Mouse (Mus musculus) kidney, adult 11 months (tissue): ENCODE data around the gene Cdip1.
"Not testable (repeated sequence)": the region's sequence is repeated elsewhere in the genome, so short reads cannot be mapped to it uniquely, and the experiment has no call there.

Experiments
- DNase-seq: peaks from one replicate; pipeline ENCODE4 v3.0.0; 2022

Gene Cdip1

DNA sequence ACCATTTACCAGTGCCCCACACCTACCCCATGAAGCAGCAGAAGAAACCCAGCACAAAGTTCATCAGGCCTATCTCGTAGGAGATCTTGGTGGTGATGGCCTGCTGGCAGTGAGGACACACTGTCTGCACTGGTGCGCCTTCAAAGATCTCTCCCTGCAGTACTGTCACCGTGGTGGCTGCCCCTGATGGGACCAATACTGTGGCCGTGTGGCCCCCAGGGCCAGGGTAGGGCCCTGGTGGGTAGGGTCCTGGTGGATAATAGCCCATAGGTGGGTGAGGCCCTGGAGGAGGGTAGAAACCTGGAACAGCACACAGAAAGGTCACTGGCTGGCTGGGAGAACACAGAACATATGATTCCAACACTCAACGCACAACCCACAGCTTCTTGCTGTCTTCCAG is 21.4 kb downstream of the Cdip1 start:
- no peak for DNase-seq

DNA sequence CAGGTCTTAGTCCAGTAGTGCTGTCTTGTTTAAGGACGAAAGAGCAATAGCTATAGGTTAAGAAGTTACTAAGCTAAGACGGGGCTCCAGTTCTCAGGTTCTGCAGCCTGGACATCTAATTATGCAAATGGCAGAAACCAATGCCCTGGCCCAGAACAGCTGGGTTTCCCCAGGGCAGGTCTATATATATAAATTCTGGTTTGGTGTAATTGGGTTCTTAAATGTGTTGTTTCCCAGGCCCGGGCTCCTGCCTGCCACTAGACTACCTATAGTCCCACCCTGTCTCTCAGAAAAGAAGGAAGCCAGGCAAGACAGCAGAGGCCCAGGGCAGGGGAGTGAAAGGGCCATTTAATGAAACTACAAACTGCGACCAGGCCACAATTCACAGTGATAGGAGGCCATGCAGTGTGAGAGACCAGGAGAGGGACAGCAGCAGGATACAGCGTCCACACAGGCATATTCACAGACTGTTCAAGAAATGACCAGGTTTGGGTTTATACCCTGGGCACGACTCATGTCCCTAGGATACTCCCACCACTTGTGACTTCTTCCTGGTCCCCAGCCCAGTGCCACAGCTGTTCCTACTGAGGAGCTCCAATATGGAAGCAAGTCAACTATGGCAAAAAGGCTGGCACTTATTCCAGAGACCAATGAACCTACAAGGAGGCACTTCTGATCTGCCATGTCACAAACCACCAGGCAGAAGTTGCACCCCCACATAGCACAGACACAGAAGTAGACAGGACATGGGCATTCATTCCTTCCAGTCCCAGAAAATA is 22.9 kb downstream of the Cdip1 start:
- no peak for DNase-seq

DNA sequence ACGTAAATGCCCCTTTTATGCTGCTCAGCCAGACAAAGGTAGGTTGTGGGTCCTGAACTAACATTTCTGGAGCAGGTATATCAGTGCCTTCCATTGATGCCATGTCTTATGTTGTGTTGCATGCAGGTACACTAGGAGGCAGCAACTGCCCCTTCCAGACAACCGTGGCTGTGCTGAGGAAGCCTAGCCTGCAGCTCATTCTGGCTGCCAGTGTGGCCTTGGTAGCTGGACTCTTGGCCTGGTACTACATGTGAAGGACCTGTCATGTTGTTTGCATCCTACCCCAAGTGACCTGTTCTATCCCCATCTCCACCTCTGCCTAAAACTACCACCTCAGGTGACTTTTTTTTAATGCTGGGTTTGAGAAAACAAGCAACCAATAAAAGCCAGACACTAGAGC is 24.2 kb downstream of the Cdip1 start:
- DNase-seq, result no peak

DNA sequence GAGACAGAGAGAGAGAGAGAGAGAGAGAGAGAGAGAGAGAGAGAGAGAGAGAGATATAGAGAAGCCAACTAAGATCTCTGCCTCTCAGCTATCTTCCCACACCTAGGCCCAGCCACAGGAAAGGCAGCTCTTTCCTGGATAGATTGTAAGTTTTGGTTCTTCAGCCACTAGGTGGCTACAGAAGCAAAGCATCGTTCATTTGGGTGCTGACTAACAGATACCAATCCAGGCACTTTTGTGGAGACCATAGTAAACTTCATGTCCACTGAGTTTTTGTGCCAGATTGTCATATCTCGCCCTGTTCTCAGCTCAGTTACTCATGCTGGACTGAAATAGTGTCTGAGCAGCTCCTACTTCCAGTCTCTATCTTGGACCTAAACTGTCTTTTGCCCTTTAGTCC is 26.8 kb downstream of the Cdip1 start:
- DNase-seq, result peak; percentile 36

DNA sequence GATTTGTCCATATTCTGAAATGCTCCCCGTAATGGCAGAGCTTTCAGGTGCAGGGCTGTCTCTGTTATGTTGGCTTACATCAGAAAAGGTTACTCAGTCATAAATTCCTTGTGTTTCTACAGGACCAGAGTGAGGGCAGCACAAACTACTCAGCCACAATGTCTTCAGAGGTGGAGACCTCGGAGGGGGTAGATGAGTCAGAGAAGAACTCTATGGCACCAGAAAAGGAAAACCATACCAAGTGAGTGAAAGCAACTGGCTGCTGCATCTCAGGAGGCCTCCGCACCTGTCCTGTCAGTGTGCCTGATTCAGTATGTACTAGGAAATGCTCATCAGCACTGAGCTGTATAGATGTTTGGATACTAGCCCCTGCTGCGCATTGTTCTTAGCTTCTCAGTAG is 27.7 kb downstream of the Cdip1 start:
- DNase-seq, result no peak

DNA sequence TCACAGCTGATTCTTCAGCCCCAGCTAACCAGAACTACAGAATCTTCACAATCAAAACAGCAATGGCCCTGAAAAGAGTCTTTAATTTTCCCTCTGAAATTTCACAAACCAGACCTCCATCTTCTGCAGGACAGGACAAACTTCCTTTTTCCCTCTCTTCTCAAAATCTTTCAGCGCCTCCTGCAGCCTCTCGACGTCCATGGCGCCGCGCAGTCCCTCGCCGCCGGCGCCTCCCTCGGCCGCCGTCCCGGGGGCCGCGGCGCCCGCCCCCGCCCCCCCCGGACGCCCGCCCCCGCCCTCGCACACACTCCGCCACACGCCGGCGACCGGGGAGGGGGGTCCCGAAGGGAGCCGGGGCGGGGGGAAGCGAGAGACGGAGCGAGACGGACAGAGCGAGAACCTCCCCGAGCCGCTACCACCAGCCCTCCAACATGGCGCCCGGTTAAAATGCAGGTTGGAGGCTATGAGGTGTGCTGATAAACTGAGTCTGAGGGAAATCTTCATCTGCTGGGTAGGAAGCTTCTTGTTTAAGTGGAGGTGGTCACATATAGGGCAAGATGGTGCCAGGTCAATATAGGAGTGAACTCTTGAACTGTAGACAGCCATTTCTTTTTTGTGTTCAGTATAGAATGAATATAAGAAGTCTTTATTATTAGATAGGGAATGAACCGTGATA is 33.3 kb downstream of the Cdip1 start:
- not testable (repeated sequence) for DNase-seq

DNA sequence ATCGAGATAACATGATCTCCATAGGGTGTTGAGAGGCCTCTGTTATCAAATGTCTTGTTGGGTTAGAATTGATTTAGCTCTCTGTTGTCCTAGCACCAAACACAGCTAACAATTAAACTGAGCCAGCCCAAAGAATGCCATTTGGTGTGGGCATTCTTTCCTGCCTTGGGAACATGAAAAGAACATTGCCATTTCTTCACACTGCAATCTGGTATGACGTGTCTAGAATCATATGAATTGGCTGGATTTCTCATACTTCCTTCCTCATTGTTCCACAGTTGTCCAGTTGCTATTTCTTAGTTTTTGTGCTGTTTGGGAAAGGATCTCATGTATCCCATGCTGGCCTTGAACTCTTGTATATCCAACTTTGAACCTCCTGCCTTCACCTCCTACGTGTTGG is 36.0 kb downstream of the Cdip1 start:
- DNase-seq, result no peak

DNA sequence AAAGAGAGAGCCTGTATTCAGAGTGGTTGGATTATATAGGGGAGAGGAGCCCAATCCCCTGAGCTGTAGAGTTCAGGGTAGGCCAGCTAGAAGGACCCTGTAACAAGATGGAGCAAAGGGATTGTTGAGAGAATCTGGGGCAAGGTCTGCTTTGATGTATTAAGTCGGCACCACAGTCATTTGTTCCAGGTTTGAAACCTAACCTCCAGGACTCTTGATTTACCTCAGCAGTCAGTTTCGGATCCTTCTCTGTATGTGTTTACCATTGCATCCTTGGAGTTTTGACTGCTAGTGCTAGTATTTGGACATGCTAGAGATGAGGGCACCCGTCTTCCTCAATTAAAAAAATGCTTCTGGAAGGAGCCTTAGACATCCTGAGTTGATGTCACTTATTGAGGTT is 37.9 kb downstream of the Cdip1 start:
- DNase-seq, result no peak

DNA sequence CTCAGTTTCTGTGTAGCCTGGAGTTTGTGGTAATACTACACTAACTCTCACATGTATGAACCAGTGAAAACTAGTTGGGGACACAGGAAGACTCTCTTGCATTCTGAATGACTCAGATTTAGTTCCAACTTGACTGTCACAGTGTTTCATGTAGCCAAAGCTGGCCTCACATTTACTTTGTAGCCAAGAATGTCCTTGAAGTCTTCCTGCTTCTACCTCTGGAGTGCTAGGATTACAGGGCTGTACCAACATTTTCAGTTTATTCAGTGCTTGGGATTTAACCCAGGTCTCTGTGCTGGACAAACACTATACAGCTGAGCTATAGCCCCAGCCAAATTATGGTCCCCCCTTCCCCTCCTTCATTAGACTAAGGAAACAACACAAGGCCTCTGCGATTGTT is 47.9 kb downstream of the Cdip1 start:
- DNase-seq, result no peak

DNA sequence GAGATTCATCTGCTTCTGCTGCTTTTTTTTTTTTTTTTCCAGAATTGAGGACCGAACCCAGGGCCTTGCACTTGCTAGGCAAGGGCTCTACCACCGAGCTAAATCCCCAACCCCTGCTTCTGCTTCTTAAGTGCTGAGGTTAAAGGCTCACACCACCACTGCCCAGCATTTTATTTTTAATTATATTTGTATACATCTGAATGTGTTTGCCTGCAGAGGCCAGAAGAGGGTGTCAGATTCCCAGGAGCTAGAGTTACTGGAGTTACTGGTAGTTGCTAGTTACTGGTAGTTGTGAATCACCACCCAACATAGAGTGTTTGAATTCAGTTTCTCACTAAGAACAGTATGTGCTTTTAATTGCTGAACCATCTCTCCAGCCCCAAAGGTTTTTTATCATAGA is 50.1 kb downstream of the Cdip1 start:
- DNase-seq, result no peak

DNA sequence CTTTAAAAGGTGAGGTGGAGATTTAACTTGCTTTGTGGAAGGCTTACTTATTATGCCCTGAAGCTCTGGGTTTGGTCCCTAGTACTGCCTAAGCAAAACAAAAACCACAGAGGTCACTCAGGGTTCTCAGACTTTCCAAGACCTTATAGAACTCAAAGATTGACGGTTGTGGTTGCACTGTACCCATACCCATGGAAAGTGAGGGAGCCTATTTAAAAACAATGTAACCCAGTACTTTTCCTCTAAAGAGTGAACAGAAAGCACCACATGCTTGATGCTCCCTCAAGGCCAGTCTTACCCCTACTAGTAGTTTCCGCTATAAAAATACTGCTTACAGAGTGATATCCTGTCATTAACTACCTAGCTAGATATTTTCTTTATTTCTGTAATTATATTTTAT is 53.8 kb downstream of the Cdip1 start:
- no peak for DNase-seq

DNA sequence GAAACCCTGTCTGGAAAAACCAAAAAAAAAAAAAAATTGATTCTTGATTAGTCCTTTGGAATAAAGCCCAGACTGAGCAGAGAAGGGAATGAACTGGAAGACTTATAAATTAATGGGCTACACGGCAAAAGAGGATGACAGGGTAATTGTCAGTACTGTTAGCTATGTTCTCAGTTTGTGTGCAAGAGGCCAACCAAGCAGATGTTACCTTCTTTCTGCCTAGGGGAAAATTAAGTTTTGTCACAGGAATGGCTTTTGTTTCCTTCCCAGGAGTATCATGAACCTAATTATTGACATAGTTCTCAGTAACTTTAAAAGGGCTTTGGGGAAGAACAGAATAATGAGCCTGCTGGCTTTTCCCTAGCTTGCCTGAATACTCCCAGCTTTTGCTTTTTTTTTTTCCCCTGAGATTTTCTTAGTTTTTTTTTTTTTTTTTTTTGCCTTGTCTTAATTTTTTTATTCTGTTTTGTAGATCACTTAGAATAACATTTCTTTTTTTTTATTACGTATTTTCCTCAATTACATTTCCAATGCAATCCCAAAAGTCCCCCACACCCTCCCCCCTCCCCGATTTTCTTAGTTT is 59.2 kb downstream of the Cdip1 start:
- DNase-seq, result no peak

DNA sequence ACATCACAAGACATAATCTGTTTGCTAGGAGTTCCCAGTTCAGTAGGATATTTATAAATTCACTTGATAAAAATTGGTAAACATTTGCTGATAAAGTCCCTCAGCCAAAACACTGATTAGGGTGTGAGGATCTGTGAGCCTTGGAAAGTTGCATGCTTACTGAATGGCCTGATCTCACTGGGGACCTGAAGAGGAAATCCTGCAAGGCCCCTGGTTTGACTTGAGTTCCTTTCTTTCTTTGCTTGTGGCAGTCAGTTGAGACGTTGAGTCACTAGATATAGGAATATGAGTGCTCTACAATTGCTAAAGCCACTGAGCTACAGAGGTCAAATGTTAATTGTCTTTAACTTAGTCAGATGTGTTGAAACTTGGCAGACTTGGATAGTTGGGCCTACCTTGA is 62.1 kb downstream of the Cdip1 start:
- DNase-seq, result no peak

DNA sequence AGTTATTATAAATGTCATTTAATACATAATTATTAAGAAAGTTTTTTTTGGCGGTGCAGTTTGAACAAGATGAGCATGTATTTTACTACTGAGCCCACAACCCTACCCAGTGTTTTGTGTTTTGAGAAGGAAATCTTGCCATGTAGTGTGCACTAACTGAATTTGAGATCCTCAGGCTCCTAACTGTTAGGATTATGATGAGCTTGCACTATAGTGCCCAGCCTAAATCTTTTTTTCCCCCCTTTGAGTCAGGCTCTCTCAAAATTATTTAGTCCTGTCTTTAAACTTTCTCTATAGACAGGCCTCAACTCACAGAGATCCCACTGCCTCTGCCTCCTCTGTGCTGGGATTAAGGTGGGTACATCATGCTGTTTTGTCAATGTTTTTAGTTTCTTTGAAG is 62.6 kb downstream of the Cdip1 start:
- no peak for DNase-seq

DNA sequence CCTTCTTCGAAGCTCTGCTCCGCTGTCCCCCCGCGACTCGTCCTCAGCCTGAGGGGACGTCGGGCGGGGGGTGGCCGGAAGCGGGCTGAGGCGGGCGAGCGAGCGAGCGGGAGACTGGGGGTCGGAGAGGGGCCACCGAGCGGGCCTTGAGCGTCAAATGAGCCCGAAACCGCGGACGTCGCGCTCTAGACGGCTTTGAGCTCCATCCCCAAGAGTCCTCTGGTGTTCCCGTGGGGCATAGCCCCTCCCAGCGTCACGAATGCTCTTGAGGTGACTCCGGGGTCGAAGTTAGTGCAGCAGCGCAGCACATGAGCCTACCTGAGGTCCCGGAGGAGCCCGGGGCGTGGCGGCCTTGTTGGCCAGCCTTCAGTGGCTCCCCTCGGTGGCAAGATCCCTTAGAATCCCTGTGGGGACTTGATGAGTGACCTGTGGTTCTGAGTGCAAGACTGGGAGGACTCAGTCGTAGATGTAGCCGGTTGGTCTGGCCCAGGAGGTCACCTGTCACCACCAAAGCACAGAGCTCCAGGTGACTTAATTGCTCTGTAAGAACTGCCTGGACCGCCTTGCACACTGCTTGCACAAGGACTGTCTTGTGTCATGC is 63.5 kb downstream of the Cdip1 start:
- DNase-seq, result peak; percentile 63

DNA sequence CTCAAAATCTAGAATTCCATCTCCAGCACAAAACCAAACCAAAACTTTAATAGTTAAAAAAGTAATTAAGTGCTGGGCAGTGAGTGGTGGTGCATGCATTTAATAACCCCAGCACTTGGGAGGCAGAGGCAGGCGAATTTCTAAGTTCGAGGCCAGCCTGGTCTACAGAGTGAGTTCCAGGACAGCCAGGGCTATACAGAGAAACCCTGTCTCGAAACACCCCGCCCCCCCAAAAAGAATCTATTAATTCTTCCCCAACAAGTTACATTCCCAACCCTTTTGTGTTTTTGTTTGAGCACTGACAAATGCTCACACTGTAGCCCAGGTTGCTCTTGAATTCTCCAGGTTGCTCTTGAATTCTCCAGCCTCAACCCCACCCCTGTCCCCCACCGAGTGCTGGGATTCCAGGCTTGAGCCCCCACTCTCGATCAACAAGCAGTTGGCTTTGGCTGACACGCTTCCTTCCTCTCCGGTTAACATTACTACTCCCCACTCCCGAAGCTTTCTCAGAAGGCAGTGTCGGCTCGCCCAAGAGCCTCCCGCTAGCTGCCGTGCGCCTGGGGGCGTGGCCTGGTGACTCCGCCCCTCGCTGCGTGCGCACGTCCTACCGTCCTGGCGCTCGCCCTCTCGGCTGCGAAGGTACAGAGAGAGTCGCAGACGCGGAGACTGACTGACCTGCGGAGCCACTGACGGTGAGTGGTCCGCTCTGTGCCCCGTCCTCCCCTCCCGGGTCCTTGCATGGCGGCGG is 64.1 kb downstream of the Cdip1 start, which contains the start of gene Hmox2:
Gene Hmox2 (plus strand): TSS at position 582 of the 748 bp plus-strand sequence.
- peak; percentile 92 for DNase-seq

DNA sequence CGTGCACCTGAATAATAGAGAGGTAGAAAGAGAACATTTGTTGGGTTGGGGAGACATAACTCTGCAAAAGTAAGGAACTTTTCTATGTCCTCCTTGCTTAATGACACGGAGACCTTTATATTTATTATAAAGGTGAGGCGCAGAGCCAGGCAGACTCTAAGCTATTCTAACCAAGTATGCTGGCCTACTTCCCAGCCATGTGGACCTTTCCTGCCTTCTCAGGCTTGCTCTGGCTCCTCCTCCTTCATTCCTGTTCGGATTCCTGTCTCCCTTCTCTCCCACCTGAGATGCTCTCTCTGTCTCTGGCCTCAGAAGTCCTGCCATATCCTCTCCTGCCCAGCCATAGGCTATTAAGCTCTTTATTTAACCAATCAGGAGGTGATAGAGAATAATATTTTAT is 64.8 kb downstream of the Cdip1 start:
- peak; percentile 38 for DNase-seq

DNA sequence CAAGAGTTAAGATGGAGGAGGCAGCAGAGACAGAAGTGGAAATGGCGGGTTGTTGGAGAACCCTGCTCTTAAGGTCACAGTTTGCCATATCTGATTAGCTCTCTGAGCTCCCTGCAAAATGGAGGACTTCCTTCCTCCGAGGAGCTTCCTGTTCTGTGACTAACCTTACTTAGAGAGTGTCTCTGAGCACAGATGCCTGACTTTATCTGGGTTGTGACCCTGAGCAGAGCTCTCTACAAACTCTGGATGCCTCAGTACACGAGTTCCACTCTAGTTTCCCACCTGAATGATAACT is 67.2 kb downstream of the Cdip1 start:
- DNase-seq, result no peak

DNA sequence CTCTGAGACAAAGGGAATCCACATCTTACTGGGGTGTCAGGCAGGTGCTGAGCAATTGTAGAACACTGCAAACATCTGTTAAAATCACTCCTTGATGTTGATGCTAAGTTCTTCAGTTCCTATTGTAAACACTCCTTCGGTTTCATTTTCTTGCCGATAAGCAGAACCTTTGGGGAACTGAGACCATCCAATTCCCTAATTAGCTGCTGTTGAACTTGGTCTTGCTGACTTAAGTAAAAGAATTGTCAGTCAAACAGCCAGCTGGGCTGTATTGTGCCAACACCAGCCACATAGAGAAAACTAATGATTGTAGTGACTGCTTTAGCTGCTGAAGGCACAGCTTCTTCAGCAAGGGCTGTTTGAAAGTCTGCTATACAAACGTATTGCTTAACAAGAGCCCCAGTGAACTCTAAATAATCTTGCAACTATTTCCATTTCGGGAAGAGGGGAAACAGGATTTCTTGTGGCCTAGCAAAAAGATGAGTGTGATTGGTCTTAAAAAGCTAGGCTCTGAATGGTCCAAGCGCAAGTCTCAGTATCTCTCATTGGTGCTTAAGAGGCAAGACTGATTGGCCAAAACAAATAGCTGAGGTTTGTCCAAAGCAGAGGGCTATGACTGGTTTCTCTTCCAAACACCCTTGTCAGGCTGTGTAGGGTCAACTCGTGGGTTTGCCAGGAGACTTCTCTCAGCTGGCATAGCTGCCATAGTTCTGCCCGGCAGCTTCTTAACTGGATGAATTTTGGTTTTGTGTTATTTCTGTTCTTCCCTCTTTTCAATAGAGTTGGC is 67.8 kb downstream of the Cdip1 start:
- no peak for DNase-seq

DNA sequence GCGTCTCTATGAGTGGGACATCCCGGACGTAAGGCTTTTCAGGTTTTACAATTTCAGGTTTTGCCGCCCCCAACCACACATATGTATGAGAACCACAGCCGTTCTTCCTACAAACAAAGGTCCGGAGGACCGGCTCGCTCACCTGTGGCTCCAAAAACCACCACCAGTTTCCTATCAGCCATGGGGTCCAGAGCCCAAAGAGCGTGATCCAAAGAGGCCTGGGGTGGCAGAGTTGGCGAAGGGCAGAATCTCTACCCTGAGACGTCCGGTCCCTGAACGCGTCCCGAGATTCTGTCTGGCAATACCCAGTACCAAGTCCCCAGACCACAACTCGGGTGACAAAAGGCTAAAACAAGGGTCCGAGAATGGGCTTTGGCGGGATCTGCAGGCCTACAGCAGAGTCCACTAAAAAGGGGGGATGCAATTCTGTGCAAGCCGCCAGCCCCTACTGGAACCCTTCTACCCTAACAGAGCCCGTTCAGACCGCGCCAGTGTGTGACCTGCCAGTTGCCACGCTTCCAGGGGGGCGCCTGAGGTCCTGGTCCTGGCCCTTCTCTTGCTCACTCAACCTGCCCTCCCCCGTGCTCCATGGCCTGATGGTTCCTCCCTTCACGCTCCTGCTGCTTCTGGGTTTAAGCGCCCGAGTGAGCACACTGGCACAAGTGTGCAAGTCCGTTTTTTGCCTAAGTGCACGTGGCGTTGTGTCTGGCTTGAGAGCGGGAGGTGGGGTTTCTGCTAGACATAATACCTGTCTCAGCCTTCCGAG is 71.2 kb downstream of the Cdip1 start, which contains the start of gene Nmral1:
Gene Nmral1 (minus strand): TSS at position 604 of the 766 bp plus-strand sequence.
- peak; percentile 77 for DNase-seq

DNA sequence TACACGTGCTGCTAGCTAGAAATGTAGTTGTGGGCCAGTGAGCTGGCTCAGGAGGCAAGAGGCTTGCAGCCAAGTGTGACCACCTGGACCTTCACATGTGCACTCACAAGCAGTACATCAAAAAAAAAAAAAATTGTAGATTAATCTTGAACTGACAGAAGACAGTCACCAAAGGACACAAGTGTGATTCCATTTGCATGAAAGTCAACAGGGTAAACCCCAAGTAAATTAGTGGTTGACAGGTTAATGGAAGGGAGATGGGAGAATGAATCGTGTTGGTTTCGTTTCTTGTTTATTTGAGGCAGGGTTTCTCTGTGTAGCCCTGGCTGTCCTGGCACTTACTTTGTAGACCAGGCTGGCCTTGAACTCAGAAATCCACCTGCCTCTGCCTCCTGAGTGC is 72.2 kb downstream of the Cdip1 start:
- DNase-seq, result no peak
